Mouse (Mus musculus) stomach, adult 2 months (tissue): ENCODE data around the gene Ddx10. TPM values are rescaled to one million over a fixed set of nuclear protein-coding genes. Genes with fewer than 3 reads are reported as not detected.

Experiments used
- polyA plus RNA-seq: library from polyadenylated mRNA; depleted of rRNA; stranded (reverse); fragments of >200 nt; gene quantifications from 2 replicates; pipeline ENCODE4 v1.2.3, GENCODE M21; 2012; rRNA removed

The Ddx10 gene
- polyA plus RNA-seq, result 0.05 and 0.08 TPM in 2 replicates

DNA sequence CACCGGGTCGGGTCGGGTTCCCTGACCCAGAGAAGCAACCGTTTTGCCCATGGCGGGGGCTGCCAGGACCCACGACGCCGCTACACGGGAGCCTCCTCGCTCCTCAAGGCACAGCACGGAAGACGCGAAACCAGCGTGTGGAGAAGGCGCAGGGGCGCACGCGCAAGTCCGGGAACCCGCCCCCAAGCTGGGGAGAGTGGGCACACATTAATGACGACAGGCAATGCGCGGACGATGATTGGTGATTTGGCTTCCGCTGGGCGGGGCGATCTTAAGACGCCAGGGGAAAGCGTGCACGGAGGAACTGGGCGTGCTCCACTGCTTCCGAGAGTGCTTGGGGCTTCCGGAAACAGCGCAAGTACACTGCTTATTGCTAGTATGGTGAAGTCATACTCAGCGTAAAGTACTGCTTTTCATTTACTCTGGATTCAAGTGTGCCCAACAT, at the start of gene Ddx10:
TSS of gene Ddx10 (minus strand) at position 101 of the 445 bp plus-strand sequence.

Other genes with a start within 250 kb of the Ddx10 start
- gene Exph5, start 53.6 kb upstream of the Ddx10 start, polyA plus RNA-seq, result 0.39 and 0.81 TPM in 2 replicates
- 3.1 and 3.7 TPM in 2 replicates for gene Kdelc2, start 136.0 kb upstream of the Ddx10 start, polyA plus RNA-seq
- 0.02 and 0.05 TPM in 2 replicates for gene 4930550C14Rik, start 154.3 kb upstream of the Ddx10 start, polyA plus RNA-seq